Mouse (Mus musculus) midbrain, embryonic 15.5 days (tissue): ENCODE data around the gene 3425401B19Rik. TPM values are rescaled to one million over a fixed set of nuclear protein-coding genes. Genes with fewer than 3 reads are reported as not detected.

ENCODE experiments used
- ATAC-seq: fragments of 200-750 bp; cut with Nextera tagmentation; replicated peaks from 2 replicates; pipeline ENCODE4 v1.8.0; 2017; ENCODE audit warnings: moderate TSS enrichment
- H3K27ac ChIP-seq: fragments of 300-500 bp; sonication (generic); 2 replicates; pipeline ENCODE4 v1.5.1; 2015; ENCODE audit warnings: mild to moderate bottlenecking, inconsistent platforms
- H3K27me3 ChIP-seq: fragments of 300-500 bp; sonication (generic); replicated peaks from 2 replicates; pipeline ENCODE4 v1.6.1; 2015; ENCODE audit warnings: inconsistent platforms
- H3K36me3 ChIP-seq: fragments of 300-500 bp; sonication (generic); replicated peaks from 2 replicates; pipeline ENCODE4 v1.6.1; 2015; ENCODE audit warnings: inconsistent platforms
- H3K4me1 ChIP-seq: fragments of 300-500 bp; sonication (generic); 2 replicates; pipeline ENCODE4 v1.6.1; 2015; ENCODE audit warnings: inconsistent platforms
- H3K4me2 ChIP-seq: fragments of 300-500 bp; sonication (generic); 2 replicates; pipeline ENCODE4 v1.6.1; 2015; ENCODE audit warnings: inconsistent platforms, mild to moderate bottlenecking, moderate library complexity
- H3K4me3 ChIP-seq: fragments of 300-500 bp; sonication (generic); 2 replicates; pipeline ENCODE4 v1.5.1; 2015; ENCODE audit warnings: mild to moderate bottlenecking, inconsistent platforms
- H3K9ac ChIP-seq: fragments of 300-500 bp; sonication (generic); 2 replicates; pipeline ENCODE4 v1.6.1; 2015; ENCODE audit warnings: mild to moderate bottlenecking, inconsistent platforms
- H3K9me3 ChIP-seq: fragments of 300-500 bp; sonication (generic); 2 replicates; pipeline ENCODE4 v1.6.1; 2016; ENCODE audit warnings: inconsistent platforms
- WGBS: fragments of 180-500 bp; shearing (Covaris S2); methylation state at CpG from one replicate; pipeline ENCODE4 v1.1.7; 2015; ENCODE audit warnings: mixed read lengths; 5-methylcytosine and 5-hydroxymethylcytosine counted together
- polyA plus RNA-seq: library from polyadenylated mRNA; unstranded; fragments of >200 nt; fragmentation: Nextera tagmentation; extraction: Ambion mirVana; gene quantifications from 2 replicates; pipeline ENCODE4 v1.2.1, GENCODE M21; 2015

Gene 3425401B19Rik
- 0.03 TPM in 1 of 2 replicates, not detected in the other for polyA plus RNA-seq

DNA sequence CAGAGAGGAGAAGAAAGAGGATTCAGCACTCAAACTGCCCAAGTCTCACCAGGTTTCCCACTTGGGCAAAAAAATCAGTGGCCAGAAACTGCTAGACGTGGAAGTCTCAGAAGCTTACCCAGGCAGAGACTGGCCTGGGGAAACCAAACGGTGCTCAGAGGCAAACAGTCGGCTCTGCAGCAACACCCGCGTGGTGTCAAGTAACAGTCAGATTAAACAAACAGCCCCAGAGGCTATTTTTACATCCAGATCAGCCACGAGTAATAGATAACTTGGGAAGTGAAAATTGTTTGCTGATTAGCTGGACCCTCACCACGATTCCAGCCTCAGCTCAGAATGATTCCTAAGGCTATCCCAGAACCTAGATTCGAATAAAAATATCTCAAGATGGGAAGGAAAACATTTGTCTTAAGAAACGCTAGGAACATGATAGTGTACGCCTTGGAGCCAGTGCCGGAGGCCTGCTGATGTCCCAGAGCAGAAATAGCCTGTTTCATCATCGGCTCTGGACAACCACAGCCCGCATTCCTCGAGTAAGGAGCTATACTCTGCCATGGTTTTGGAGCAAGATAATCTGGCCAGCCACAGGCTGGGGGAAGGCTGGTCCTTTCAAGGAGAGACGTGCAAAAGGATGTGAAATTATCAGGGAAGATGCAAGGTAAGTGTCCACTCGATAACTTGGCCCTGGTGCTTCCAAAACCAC is at the start of gene 3425401B19Rik:
Gene 3425401B19Rik, minus strand, starts transcription at position 170 of the 703 bp plus-strand sequence.
- Histone ChIP-seq H3K36me3 (no peaks in the 10 kb centered on the region), H3K9me3 (no peaks in the 10 kb centered on the region), H3K4me1 (peaks cover 14% of the 10 kb centered on the region), H3K27ac (no peak within 1 kb of the TSS), H3K4me3 (no peak within 1 kb of the TSS), H3K9ac (no peak within 1 kb of the TSS), H3K27me3 (no peaks in the 10 kb centered on the region), H3K4me2 (peak within 1 kb of the TSS; percentile 37)
- WGBS: 69% methylated on average over 16 of the region's 16 CpGs
- no peak for ATAC-seq

DNA sequence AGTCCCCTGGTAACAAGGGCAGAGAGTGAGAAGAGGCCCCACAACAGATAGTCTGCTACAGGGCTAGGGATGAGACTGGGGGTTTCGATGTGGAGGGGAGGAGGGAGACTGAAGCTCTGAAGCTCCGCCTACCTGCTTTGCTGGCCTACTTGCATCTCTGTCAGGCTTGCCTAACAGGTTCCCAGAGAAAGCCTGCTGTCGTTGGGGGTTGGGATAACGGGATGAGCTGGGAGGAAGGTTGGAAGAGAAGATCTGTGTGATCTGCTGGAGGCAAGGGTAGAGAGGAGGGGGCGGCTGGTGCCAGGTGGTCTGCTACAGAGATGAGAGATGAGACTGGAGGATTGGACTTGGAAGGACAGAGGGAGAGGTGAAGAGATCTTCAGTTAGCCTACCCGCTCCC is 47.9 kb upstream of the 3425401B19Rik start:
- Histone ChIP-seq H3K9ac (no peak overlapping the region), H3K4me1 (no peaks in the 10 kb centered on the region), H3K9me3 (no peaks in the 10 kb centered on the region), H3K4me2 (no peak overlapping the region), H3K27ac (no peak overlapping the region), H3K4me3 (no peak overlapping the region), H3K36me3 (no peaks in the 10 kb centered on the region), H3K27me3 (no peaks in the 10 kb centered on the region)
- no peak for ATAC-seq
- 39% methylated on average over 6 of the region's 6 CpGs for WGBS

DNA sequence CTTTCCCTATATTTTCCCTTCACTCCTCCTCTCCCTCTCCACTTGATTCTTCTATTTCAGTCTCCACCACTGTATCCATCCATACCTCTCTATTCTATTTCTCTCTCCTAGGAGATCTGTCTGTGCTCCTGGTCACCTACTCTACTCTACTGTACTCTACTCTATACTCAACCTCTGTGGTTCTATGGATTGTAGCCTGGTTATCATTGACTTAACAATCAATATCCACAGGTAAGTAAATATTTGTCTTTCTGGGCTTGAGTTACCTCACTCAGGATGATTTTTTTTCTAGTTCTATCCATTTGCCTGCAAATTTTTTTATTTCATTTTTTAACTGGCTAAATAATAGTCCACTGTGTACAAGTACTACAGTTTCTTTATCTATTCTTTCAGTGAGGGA is 41.8 kb upstream of the 3425401B19Rik start:
- H3K9me3 ChIP-seq: no peaks in the 10 kb centered on the region
- H3K4me2 ChIP-seq: no peak overlapping the region
- H3K4me3 ChIP-seq: no peak overlapping the region
- no peak overlapping the region for H3K27ac ChIP-seq
- ATAC-seq: no peak
- no peaks in the 10 kb centered on the region for H3K4me1 ChIP-seq
- no peaks in the 10 kb centered on the region for H3K27me3 ChIP-seq
- no peaks in the 10 kb centered on the region for H3K36me3 ChIP-seq
- no peak overlapping the region for H3K9ac ChIP-seq

DNA sequence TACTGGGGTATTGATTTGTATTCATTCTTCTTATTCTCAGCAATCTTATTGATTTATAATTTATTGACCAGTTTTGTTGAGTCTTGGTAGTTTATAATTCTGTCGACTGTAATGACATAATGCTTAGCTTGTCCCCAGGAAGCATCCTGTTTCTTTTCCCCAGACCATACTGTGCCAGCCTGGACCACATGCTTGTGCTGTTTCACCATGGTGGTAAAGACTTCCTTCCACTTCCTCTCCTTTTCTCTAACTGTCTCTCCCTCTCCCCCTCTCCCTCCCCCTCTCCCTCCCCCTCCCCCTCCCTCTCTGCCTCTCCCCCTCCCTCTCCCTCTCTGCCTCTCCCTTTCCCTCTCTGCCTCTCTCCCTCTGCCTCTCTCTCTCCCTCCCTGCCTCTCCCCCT is 36.4 kb upstream of the 3425401B19Rik start:
- H3K27ac ChIP-seq: no peak overlapping the region
- ATAC-seq: no peak
- no peaks in the 10 kb centered on the region for H3K36me3 ChIP-seq
- no peaks in the 10 kb centered on the region for H3K9me3 ChIP-seq
- no peaks in the 10 kb centered on the region for H3K4me1 ChIP-seq
- WGBS: 59% methylated on average over 1 of the region's 1 CpGs
- no peak overlapping the region for H3K4me3 ChIP-seq
- no peaks in the 10 kb centered on the region for H3K27me3 ChIP-seq
- H3K4me2 ChIP-seq: no peak overlapping the region
- H3K9ac ChIP-seq: no peak overlapping the region

DNA sequence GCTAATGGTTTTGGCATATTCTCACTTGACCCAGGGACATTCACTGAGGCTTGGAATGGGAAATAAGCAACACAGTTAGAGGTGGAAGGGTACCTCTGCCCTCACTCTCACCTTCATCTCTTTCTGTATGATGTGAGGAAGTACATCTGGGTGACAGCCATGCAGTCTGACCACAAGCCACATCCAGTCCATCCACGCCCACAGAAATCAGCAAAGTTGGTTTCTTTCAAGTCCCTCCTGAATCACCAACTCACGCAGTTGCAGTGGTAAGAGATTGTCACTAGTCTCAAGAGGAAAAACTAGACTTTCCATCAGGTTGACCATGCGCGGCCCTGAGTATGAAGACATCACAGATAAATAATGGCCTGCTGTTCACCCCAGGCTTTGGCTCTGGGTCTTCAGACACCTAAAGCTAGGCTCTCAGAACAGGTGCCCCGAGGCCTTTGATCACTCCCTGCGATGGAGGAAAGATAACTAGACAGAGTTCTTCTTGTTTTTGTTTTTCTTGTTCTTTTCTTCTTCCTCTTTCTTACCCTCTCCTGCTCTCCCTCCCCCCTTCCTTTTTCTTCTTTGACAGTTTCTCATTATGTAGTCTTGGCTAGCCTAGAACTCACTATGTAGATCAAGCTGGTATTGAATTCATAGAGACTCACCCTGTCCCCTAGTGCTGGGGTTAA is 31.8 kb upstream of the 3425401B19Rik start:
- no peaks in the 10 kb centered on the region for H3K4me1 ChIP-seq
- H3K27me3 ChIP-seq: no peaks in the 10 kb centered on the region
- no peak overlapping the region for H3K9ac ChIP-seq
- no peak overlapping the region for H3K4me2 ChIP-seq
- no peak overlapping the region for H3K27ac ChIP-seq
- no peaks in the 10 kb centered on the region for H3K36me3 ChIP-seq
- H3K4me3 ChIP-seq: no peak overlapping the region
- WGBS: 87% methylated on average over 6 of the region's 6 CpGs
- no peaks in the 10 kb centered on the region for H3K9me3 ChIP-seq
- ATAC-seq: no peak

DNA sequence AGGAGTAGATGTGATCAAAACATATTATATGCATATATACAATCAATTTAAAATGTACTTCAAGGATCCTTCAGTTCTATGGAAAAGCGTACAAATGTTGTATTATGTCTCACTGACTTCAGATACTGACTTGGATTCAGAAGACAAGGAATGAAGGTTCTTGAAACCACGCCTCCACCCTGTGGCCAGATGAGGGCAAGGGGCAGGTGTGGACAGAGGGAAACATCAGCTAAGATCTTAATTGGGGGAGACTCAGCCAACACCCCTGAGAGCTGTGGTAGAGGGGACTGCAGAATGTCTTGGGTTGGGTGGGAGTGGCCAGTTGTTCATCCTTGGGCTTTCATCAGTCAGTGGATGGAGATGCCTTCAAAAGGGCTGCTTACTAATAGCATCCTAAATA is 30.4 kb upstream of the 3425401B19Rik start:
- Histone ChIP-seq H3K4me2 (no peak overlapping the region), H3K9me3 (no peaks in the 10 kb centered on the region), H3K9ac (no peak overlapping the region), H3K36me3 (no peaks in the 10 kb centered on the region), H3K27ac (no peak overlapping the region), H3K4me3 (no peak overlapping the region), H3K27me3 (no peaks in the 10 kb centered on the region), H3K4me1 (no peaks in the 10 kb centered on the region)
- no peak for ATAC-seq
- 91% methylated on average over 2 of the region's 2 CpGs for WGBS

DNA sequence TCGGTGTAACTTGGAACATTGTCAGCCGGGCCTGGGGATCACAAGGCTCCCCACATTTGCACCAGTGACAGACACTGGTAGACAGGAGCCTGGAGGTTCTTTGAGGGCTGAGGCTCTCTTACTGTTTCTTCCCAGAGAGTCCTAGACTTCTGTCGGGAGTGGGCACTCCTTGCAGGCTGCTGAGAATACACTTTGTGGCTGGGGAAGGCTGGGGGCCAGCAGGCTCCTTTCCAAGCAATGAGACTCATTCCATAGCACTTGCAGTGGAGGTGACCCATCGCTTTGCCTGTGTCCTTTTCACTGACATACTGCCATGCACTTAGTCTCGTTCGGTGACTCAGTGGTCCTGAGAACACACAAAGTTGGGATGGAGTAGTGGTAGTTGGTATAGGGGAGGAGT is 30.0 kb upstream of the 3425401B19Rik start:
- Histone ChIP-seq H3K4me1 (no peaks in the 10 kb centered on the region), H3K9ac (no peak overlapping the region), H3K9me3 (no peaks in the 10 kb centered on the region), H3K36me3 (no peaks in the 10 kb centered on the region), H3K4me2 (no peak overlapping the region), H3K4me3 (no peak overlapping the region), H3K27me3 (no peaks in the 10 kb centered on the region), H3K27ac (no peak overlapping the region)
- no peak for ATAC-seq
- WGBS: 87% methylated on average over 6 of the region's 6 CpGs

DNA sequence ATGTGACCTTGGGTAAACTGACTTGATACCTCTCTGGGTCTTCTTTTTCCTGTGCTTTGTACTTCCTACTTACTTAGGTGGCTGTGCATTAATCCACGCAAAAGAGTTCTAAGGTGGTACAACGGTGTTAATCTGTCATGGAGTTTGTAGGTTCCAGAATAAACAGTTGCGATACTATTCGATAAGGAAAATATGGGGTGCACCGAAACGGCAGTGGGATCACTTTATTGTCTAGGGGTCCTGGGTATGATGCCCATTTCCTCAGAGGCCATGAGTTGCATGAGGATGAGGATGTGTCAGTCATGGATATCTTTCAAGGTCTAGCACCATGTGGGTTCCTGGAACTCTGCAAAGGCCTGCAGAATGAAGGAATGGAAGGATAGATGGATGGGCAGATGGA is 24.8 kb upstream of the 3425401B19Rik start:
- 98% methylated on average over 6 of the region's 6 CpGs for WGBS
- Histone ChIP-seq H3K9me3 (no peaks in the 10 kb centered on the region), H3K4me3 (no peak overlapping the region), H3K9ac (no peak overlapping the region), H3K4me1 (no peaks in the 10 kb centered on the region), H3K27me3 (no peaks in the 10 kb centered on the region), H3K4me2 (no peak overlapping the region), H3K36me3 (no peaks in the 10 kb centered on the region), H3K27ac (no peak overlapping the region)
- ATAC-seq: no peak

DNA sequence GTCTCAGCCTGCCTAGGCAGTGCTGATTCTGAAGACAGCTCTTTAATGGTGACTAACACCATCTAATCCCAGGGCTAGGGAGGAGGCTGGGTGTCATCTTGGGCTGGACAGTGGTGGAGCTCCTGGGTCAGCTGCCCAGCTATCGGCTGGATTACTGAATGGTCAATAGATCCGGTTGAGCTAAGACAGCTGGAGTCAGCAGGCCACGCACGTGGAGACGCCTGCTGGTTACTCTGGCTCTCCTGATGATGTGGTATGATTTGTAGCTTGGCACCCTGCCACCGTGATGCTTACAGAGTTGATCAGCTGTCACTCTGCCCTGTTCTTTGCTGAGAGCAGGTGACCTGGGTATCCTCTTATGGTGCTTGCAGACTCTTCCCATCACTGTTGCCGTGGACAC is 23.7 kb upstream of the 3425401B19Rik start:
- Histone ChIP-seq H3K4me3 (no peak overlapping the region), H3K36me3 (no peaks in the 10 kb centered on the region), H3K4me2 (no peak overlapping the region), H3K27ac (no peak overlapping the region), H3K9me3 (no peaks in the 10 kb centered on the region), H3K27me3 (no peaks in the 10 kb centered on the region), H3K9ac (no peak overlapping the region), H3K4me1 (no peaks in the 10 kb centered on the region)
- 65% methylated on average over 7 of the region's 7 CpGs for WGBS
- ATAC-seq: no peak

DNA sequence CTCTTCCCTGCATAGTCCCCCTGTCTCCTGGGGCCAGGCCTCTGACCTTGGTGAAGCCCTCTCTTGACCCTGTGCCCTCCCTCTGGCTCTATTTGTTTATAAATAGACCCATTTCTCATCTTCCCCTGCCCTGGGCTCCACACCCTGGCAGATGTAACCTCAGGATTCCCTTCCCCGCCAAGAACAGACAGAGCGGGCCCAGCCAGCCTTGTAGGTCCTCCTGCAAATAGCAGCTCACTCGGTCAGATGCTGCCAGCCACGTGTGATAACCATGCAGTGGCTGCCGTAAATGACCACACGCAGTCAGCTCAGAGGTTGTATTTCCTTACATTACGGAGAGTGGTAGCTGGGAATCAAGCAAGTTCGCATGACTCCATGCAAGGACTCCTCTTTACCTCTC is 22.8 kb upstream of the 3425401B19Rik start:
- no peak overlapping the region for H3K4me3 ChIP-seq
- no peaks in the 10 kb centered on the region for H3K4me1 ChIP-seq
- H3K27me3 ChIP-seq: no peaks in the 10 kb centered on the region
- H3K9me3 ChIP-seq: no peaks in the 10 kb centered on the region
- no peak for ATAC-seq
- H3K9ac ChIP-seq: no peak overlapping the region
- no peak overlapping the region for H3K4me2 ChIP-seq
- no peaks in the 10 kb centered on the region for H3K36me3 ChIP-seq
- no peak overlapping the region for H3K27ac ChIP-seq
- 80% methylated on average over 8 of the region's 8 CpGs for WGBS

DNA sequence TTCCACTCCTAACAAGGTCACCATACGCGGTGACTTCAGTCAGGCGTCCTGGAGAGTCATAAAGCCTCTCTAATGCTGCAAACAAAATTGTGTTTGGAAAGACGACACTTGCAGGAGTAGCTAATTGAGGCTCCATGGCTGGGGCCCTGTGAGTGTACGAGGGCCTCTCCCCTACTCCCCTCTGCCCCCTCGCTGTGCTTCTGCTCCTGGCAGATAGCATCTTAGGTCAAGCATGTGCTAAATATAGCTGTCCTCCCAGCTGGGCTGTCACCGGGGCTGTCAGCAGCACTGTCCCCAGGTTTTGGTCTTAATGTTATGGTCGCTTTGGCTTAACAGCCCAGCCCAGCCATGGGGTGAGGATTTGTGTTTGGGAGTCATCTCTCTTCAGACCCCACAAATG is 15.9 kb upstream of the 3425401B19Rik start:
- no peaks in the 10 kb centered on the region for H3K9me3 ChIP-seq
- WGBS: 65% methylated on average over 8 of the region's 8 CpGs
- H3K27ac ChIP-seq: no peak overlapping the region
- H3K9ac ChIP-seq: no peak overlapping the region
- H3K36me3 ChIP-seq: no peaks in the 10 kb centered on the region
- no peak overlapping the region for H3K4me2 ChIP-seq
- H3K4me1 ChIP-seq: no peaks in the 10 kb centered on the region
- ATAC-seq: no peak
- H3K27me3 ChIP-seq: no peaks in the 10 kb centered on the region
- H3K4me3 ChIP-seq: no peak overlapping the region

DNA sequence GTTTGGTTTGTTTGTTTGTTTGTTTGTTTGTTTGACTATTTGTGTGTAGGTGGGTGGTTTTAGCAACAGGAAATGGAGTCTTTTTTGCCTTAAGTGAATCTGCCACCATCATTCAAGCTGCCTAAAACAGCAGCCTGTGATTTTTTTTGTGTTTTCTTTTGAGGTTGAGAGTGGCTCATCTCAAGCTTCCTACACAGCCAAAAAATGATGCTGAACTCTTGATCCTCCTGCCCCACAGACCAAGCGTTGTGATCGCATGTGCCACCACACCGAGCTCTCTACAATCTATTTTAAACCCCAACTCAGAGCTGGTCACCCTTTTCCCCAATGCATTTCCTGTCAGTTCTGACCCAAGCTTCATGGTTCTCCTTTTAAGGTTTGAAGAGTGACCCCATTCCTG is 13.5 kb upstream of the 3425401B19Rik start:
- Histone ChIP-seq H3K4me3 (no peak overlapping the region), H3K27ac (no peak overlapping the region), H3K27me3 (no peaks in the 10 kb centered on the region), H3K9me3 (no peaks in the 10 kb centered on the region), H3K4me2 (no peak overlapping the region), H3K36me3 (no peaks in the 10 kb centered on the region), H3K4me1 (no peaks in the 10 kb centered on the region), H3K9ac (no peak overlapping the region)
- WGBS: 90% methylated on average over 3 of the region's 3 CpGs
- no peak for ATAC-seq

DNA sequence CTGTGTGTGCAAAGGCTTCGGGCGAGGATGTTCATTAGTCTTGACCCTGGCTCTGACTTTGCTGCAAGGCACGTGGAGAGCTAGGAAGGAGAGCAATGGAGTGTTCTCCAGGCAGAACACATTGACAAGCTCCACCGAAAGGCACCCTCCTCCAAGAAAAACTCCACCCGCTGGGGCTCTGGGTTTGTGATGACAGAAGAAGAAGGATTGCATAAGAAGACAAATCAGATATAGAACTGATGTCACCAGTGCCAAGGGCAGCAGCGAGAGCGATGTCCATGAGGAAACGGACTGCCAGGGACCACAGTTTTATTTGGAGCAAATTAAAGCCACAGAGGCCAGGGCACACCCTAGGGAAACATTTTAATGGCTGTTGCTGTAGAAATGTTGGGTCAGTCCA is 12.7 kb upstream of the 3425401B19Rik start:
- Histone ChIP-seq H3K4me3 (no peak overlapping the region), H3K4me2 (no peak overlapping the region), H3K9me3 (no peaks in the 10 kb centered on the region), H3K36me3 (no peaks in the 10 kb centered on the region), H3K27ac (no peak overlapping the region), H3K27me3 (no peaks in the 10 kb centered on the region), H3K4me1 (no peaks in the 10 kb centered on the region), H3K9ac (no peak overlapping the region)
- no peak for ATAC-seq
- WGBS: 86% methylated on average over 8 of the region's 8 CpGs
